Mouse (Mus musculus) forelimb bud, embryonic 11.5 days (tissue): ENCODE data around the gene Slc13a1.
A peak's percentile ranks its signal among the peaks of the same experiment; 100 is the strongest.

ENCODE experiments used
- DNase-seq: peaks from one replicate; pipeline ENCODE4 v3.0.0-alpha.2; 2012; ENCODE audit warnings: low read depth, low spot score

Slc13a1 gene

GRCm38 (mm10) chr6:24076089-24076488 is 91.8 kb downstream of the Slc13a1 start:
- DNase-seq, result no peak

DNA sequence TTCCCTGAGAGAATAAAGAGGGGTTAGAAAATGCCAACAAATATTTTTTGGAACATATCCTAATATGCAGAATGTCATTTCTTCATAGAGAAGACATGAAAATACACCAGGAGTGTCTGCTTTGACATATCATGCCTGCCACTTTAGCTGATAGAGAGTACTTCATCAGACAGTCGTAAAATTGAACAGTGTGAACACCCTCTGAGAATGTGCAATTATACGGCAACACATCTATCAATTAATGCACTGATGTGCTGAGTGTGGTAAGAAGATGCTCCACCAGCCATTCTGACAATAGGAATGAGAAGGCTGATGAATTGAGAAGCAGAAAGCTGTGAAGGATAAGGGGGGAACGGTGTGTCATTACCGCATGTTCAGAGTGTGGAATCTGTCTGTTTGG is 95.1 kb downstream of the Slc13a1 start:
- DNase-seq, result no peak

GRCm38 (mm10) chr6:24059754-24060153 is 108.1 kb downstream of the Slc13a1 start:
- DNase-seq, result no peak

DNA sequence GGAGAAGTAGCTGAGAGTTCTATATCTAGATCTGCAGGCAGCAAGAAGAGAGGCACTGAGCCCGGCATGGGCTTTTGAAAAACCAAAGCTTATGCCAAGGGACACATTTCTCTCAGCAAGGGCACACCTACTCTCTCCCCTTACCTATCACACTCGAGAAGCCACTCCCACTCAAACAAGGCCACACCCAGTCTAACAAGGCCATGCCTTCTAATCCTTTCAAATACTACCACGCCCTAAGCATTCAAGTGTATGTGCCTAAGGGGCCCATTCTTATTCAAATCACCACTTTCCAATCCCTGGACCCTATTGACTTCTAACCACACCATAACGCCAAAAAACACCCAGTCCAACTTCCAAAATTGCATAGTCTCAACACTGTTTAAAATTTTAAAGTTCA is 112.8 kb downstream of the Slc13a1 start:
- no peak for DNase-seq

- no peak for DNase-seq
Measured at GRCm38 (mm10) chr6:24054086-24054710, 113.7 kb downstream of the Slc13a1 start.

- peak; percentile 2 for DNase-seq
Measured at GRCm38 (mm10) chr6:24047014-24047770, 120.7 kb downstream of the Slc13a1 start.

GRCm38 (mm10) chr6:24043496-24043895 is 124.4 kb downstream of the Slc13a1 start:
- no peak for DNase-seq
